Mouse (Mus musculus) adrenal gland, postnatal 0 days (tissue): ENCODE measurements around the gene Olfr1255. TPM values are rescaled to one million over a fixed set of nuclear protein-coding genes. Genes with fewer than 3 reads are reported as not detected.

Source experiments
- polyA plus RNA-seq: library from polyadenylated mRNA; unstranded; fragments of >200 nt; fragmentation: Nextera tagmentation; extraction: Ambion mirVana; gene quantifications from 2 replicates; pipeline ENCODE4 v1.2.1, GENCODE M21; 2015

Olfr1255 gene
- polyA plus RNA-seq, result not detected in 2 replicates

DNA sequence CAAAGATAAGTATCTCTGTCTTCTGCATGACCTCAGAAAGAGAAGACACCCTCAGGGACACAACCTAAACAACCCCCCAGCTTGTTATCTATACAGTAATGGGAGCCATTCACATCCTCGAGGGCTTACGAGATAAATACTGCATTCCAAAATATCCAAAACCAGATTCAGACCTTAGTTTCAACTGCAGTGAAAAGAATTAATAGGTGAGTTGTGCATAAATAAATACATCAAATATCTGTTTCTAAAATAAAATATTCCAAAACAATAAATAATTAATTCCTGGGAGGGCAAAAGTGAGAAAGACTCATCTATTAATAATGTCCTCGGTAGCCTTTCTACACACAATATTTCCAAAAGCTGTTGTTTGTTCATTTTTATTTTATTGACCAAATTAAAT, at the start of gene Olfr1255:
TSS of gene Olfr1255 (plus strand) at position 301 of the 400 bp plus-strand sequence.

DNA sequence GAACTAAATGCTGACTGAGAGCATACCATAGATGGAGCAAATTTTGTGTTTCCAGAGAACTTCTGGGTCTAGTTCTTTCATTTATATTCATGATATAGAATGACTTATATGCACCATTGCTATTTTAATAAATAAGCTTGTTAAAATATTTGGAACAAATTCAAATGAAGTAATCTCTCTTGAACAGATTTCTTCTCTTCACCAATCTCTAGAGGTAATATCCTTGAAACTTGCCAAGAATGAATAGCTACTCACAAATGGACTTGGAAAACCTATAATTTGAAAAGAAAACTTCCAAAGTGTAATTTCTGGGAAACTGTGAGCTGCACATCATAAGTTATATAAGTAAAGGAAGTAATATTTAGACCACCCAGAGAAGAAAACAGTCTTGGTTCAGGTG, 18.3 kb upstream of the Olfr1255 start, which contains the start of gene Olfr1254:
TSS of gene Olfr1254 (minus strand) at position 101 of the 400 bp plus-strand sequence.

DNA sequence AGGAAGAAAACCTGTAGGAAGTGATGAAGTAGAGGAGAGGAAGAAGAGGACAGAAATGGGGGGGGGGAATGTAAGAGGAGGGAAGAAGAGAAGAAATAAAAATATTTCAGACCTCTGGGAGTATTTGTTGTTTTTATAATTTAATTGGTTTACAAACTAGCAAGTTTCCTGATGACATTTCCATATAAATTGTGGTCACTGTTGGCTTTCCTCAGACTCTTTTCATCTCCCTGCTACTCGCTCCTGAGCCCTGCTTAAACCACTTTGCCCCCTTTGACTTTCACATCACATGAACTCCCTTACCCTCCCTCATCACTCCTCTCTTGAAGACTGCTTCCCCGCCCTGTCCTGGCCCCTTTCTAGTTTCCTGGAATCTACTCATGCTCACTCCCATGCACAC, 29.6 kb downstream of the Olfr1255 start, which contains the start of gene Olfr1256:
TSS of gene Olfr1256 (minus strand) at position 101 of the 400 bp plus-strand sequence.

DNA sequence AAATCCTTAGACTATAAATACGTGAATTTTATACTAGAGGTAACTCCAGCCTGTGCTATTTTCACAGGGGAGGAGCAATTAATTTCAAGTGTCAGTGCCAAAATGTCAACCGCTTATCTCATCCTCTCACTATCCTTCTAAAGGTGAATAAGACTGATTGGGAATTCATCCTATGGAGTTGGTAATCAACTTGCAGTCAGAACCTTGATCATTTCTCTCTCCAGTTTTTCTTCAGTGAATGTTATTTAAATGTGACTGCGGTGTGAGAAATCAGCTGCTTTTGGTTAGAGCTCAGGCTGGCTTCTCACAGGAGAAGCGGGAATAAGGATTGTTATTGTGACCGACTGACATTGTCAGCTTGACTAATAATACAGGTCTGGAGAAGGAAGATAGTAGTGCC, 36.3 kb downstream of the Olfr1255 start, which contains the start of gene Olfr48:
TSS of gene Olfr48 (minus strand) at position 101 of the 400 bp plus-strand sequence.

Other genes starting within 250 kb of the Olfr1255 start
- gene Olfr1245, start 233.6 kb upstream of the Olfr1255 start, polyA plus RNA-seq, result not detected in 2 replicates
- not detected in 2 replicates for gene Olfr1246, start 218.9 kb upstream of the Olfr1255 start, polyA plus RNA-seq
- gene Olfr1247, start 197.9 kb upstream of the Olfr1255 start, polyA plus RNA-seq, result not detected in 2 replicates
- gene Olfr1248, start 193.8 kb upstream of the Olfr1255 start, polyA plus RNA-seq, result not detected in 2 replicates
- not detected in 2 replicates for gene Olfr1249, start 177.1 kb upstream of the Olfr1255 start, polyA plus RNA-seq
- not detected in 2 replicates for gene Olfr1250, start 150.6 kb upstream of the Olfr1255 start, polyA plus RNA-seq
- not detected in 2 replicates for gene Olfr1251, start 140.1 kb upstream of the Olfr1255 start, polyA plus RNA-seq
- gene Olfr1252, start 87.0 kb upstream of the Olfr1255 start, polyA plus RNA-seq, result not detected in 2 replicates
- not detected in 2 replicates for gene Olfr1253, start 55.0 kb upstream of the Olfr1255 start, polyA plus RNA-seq
- not detected in 2 replicates for gene Olfr1254, start 18.4 kb upstream of the Olfr1255 start, polyA plus RNA-seq
- not detected in 2 replicates for gene Olfr1256, start 29.5 kb downstream of the Olfr1255 start, polyA plus RNA-seq
- not detected in 2 replicates for gene Olfr48, start 36.2 kb downstream of the Olfr1255 start, polyA plus RNA-seq
- not detected in 2 replicates for gene Olfr1257, start 66.4 kb downstream of the Olfr1255 start, polyA plus RNA-seq
- not detected in 2 replicates for gene Olfr1258, start 115.3 kb downstream of the Olfr1255 start, polyA plus RNA-seq
- not detected in 2 replicates for gene Olfr1259, start 136.6 kb downstream of the Olfr1255 start, polyA plus RNA-seq
- gene Olfr1260, start 162.3 kb downstream of the Olfr1255 start, polyA plus RNA-seq, result 0.23 and 0.35 TPM in 2 replicates
- not detected in 2 replicates for gene Olfr1261, start 179.2 kb downstream of the Olfr1255 start, polyA plus RNA-seq
- gene Olfr1262, start 188.1 kb downstream of the Olfr1255 start, polyA plus RNA-seq, result not detected in 2 replicates
- gene Olfr1263, start 200.1 kb downstream of the Olfr1255 start, polyA plus RNA-seq, result not detected in 2 replicates
- not detected in 2 replicates for gene Olfr1264, start 213.5 kb downstream of the Olfr1255 start, polyA plus RNA-seq
- gene Olfr1265, start 223.3 kb downstream of the Olfr1255 start, polyA plus RNA-seq, result not detected in 2 replicates